Mouse (Mus musculus) kidney, adult 2 months (tissue): Measurements from ENCODE around the gene Gm49378.

ENCODE experiments used
- CTCF ChIP-seq: fragments of 200-500 bp; conservative IDR thresholded peaks from 2 replicates; pipeline ENCODE4 v1.5.1; 2011; ENCODE audit warnings: low read depth, mild to moderate bottlenecking, control low read depth, low read length, moderate library complexity, mixed read lengths; ENCODE audit not compliant: insufficient read depth, insufficient read length
- POLR2A ChIP-seq: fragments of 200-500 bp; IDR thresholded peaks from one replicate; pipeline ENCODE4 v1.6.1; 2011; ENCODE audit warnings: low read depth, low read length, control low read depth

DNA sequence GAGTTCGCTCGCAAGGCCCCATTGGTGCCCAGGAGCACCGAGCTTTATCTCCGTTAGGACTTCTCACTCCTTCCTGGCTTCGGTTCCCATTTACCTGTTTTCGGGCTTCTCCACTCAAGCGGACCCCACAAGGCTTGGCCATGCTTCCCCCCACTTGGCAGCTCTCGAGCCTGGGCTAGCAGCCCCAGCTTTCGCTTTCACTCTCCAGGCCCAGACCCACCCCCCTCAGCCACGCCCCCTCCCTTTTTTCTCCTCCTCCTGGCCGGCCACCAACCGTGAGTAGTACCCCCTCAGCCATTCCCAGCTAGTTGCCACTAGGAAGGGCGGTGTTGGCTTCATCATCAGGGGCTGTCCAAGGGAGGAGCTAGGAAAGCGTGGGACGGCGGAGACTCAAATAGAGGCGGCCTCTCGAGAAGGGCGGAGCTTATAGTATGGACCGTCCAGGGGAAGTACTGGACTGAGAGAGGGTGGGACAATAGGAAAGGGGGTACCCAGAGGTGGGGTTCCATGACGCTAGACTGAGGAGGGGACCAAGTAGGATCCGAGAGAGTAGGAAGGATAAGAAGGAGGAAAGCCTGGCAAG, 46.9 kb downstream of the Gm49378 start, which contains the start of gene Psme2:
- TF ChIP-seq POLR2A (no peak), CTCF (no peak)
